Mouse (Mus musculus) left cerebral cortex, adult 18-20 months (tissue): ENCODE data around the gene Aldh1l1. TPM values are rescaled to one million over a fixed set of nuclear protein-coding genes. Genes with fewer than 3 reads are reported as not detected.
"Not testable (repeated sequence)": the region's sequence is repeated elsewhere in the genome, so short reads cannot be mapped to it uniquely, and the experiment has no call there.

Experiments used
- DNase-seq, 2 experiments: peaks; one replicate each; pipeline ENCODE4 v3.0.0; 2021 to 2022; ENCODE audit warnings: low spot score in 2 of 2, mixed read lengths in 1 of 2
- total RNA-seq, 2 experiments: library from RNA; stranded (reverse); gene quantifications; 2 replicates each; pipeline ENCODE4 v1.2.3; 2021

Gene Aldh1l1
- total RNA-seq, 2 experiments from 2014 or later = 46.6 to 54.5 TPM

DNA sequence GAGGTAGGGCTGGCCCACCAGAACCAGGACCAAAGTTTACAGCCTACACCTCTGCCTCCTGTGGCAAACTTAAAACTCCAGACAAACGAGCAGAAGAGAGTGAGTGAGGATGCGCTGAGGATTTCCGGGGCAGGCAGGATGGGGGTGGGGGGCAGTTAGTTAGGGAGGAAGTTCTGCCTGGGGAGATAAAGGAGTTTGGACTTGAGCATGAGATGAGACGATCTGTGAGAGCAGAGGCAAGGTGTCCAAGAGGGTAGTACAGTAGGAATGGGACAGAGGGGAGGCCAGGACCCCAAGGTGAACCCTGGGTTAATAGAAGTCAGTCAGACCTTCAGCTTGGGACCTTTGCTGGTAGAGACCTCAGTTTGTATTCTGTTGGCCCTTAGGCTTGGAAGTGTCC lies 132.0 kb downstream of the Aldh1l1 start:
- DNase-seq = no peak

DNA sequence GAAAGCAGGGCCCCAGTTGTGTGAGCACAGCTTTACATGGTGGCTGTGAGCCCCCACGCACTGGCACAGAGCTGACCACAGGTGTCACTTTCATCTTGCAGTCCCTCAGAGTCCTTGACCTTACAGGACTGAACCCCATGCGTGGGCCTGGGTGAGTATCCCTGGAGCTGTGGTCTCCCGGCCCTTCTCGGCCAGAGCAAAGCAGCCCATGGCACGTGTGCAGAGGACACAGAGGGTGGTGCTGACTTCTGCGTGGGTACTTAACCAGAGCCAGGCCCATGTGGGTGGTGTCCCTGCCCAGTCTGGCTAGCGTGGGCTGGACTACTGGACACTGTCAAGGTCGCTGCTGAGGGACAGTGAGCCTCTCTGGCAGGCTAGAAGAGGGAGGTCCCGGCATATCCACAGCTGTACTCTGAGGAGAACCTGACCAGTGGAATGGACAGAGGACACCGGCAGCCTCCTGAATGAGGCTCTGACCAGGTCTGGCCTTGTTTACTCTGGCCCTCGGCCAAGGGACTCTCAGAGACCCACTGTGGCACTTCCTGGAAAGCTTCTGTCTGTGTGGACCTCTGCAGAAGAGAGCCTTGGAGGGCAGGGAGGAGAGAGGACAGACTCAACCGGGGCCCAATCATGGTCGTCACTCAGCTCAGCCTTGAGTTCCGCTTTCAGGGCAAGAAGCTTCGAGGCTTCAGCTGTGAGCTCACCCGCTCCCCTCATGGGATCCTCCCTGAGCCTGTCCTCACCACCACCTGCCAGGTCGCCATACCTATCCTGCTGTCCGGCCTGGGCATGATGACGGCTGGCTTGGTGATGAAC lies 132.8 kb downstream of the Aldh1l1 start:
- DNase-seq = no peak

DNA sequence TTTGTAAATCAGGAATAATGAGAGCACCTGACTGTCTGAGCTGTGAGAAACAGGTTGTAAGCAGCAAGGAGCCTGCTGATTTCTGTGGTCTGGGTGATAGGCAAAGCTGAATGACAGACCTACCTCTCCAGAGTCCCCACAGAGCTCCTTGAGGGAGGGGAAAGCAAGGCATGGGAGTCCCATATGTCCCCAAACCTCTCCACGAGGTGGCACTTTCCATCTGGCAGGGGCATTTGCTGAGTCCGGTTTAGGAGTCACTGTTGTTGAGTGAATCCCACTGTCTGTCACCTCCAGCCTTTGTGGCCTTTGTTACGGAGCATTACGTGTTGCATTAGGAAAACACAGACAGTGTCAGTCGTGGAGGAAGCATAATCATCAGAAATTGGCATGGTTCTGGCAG lies 133.7 kb downstream of the Aldh1l1 start:
- DNase-seq = no peak

DNA sequence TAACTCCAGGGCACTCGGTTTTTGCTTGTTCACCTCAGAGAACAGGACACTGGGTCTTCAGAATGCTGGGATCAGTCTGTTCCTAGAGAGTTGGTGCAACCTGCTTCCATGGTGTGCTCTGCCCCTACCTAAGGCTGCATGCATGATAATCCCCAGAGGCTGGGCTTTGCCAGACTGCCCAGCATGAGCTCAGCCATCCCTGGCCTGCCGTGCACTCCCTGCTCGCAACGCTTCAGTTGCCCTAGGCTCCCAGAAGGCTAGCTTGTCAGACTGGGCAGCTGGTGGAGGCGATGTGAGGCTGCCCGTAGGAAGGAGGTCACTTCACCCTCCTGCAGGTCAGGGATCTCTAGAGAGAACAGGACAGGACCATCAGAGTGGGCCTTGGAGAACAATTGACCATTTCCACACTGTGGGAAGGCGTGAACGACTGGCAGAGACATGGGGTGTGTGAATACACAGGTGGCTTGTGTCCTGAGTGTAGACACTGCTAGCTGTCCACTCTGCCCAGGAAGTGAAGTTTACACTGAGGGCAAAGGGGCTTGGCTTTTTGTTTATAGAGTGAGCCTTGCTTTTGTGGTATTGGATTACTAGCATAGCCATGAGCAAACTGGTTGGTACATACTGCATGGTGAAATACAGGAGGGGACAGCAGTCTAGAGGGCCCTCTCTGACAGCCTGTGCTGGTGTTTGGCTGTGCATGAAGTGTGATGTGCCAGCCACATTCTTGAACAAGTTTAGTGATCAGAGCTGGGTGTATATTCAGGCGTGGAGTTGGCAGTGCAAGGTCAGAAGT lies 134.8 kb downstream of the Aldh1l1 start:
- DNase-seq = no peak

DNA sequence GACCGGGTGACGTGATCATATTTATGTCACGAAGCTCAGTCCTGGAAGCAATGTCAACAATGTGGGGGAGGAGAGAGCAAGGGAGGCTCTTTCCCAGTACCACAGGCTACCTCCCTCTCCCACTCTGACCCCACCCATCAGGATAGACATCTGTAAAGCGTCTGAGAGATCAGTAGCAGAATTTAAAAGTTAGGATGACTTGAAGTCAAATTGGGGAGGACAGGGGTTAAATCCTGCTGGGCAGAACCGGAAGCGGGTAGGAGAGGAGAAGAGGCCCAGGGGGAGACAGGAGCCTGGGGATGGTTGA lies 135.3 kb downstream of the Aldh1l1 start:
- DNase-seq = no peak

DNA sequence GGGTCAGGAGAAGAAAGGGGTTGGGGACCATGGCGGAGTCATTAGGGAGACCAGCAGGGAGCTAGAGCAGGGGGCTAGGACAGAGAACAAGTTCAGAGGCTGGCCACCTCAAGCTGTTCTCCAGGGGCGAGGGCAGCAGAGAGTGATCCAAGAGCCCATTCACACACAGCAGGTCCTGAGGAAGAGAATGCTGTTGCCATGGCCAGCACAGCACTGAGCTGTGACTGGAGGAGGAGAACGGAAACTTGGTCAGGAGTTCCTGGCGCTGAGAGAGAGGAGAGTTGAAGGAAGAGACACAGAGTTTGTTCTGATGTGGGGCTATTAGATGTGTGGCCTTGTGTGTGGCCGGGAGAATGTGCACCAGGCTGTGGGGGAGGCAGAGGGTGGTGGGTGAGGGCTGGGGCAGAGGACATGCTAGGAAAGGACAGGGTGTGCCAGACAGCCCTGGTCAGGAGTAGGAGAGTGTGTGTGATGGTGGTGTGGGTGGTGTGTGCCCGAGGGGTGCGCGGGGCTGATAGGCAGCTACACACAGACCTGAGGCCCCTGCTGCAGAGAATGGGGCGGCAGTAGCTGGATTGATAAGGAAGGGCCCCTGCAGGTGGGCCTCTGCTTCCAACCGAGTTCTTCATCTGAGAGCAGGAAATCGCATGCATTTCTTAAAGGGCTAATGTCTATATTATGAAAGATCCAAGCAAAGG lies 136.7 kb downstream of the Aldh1l1 start:
- DNase-seq = no peak

DNA sequence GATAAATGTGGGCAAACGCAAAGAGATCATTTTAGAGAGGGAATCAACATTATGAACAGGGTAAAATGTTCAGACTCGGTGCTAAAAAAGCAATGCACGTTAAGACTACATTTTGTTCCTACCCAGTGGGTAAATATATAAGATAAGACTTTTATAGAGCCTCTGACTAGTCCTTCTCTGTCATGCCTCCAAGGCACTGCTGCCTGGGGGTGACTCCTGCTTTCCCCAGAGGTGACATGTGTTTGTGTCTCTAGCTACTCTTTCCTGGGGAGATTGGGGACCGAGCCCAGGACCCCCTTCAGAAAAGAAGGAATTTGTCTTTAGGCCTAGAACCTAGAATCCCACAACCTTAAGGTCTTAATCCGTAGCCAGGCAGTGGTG lies 137.2 kb downstream of the Aldh1l1 start:
- no peak for DNase-seq

DNA sequence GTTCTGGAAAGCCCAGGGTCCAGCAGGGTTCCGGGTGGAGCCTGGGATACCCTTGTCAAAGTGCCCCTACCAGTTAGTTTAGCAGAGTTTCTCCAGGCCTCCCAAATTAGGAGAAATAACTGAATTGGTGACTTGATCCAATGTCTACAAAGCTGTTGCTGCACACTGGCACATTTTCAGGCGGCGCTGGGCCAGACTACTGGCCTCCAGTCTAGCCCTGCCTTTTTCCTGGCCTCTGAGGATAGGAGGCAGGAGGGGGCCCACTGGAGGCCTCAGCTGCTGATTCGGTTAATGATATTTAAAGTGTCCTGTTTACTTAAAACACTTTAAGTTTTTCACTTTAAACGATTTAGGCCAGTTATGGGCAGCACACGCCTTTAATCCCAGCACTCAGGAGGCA lies 138.0 kb downstream of the Aldh1l1 start:
- DNase-seq = peak in 1 of 2 experiments; percentile 12

DNA sequence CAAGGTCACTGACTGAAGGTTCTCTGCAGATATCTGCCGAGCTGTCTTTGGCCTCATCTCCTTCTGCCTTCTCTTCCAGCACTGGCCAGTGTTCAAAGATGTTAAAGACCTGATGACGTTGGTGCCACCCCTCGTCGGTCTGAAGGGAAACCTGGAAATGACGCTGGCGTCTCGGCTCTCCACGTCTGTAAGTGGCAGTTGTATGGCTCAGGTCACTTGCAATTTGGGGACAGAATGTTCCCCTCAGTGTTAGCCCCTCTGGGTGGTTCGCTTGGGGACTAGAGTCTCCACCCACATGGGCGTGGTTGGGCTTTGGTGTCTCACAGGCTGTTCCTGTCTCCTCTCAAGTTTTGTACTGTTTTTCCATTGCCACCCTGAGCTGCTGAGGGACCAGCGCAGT lies 138.5 kb downstream of the Aldh1l1 start:
- no peak for DNase-seq

DNA sequence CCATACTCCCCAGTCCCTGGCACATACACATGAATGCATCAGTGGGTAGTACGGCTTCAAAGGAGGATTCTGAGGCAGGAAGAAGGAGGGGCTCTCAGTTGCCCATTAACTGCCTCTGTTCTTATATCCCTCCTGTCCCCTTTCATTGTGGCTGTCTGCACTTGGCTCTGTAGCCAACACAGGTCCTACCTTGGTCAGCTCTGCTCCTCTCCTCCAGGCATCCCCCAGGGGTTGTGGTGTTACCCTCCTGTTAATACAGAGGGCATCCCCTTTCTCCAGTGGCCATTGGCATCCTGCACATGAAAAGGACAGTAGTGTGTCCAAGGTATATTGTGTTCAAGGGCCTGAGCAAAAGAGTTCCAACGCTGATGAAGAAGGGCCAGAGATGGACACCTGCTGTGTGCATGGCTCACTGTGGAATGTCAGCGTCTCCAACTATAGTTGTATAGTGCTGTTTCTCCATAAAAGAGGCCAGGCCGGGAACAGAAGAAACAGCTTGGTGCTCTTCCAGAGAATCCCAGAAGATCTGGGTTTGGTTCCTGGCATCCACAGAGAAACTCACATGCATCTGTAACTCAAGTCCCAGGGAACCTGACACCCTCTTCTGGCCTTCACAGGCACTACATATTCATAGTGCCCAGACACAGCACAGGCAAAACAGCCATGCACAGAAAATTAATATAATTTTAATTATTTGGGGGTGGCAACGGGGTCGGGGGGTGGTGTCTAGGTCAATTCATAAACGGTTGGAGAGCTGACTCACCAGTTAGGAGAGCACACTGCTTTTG lies 139.2 kb downstream of the Aldh1l1 start:
- no peak for DNase-seq

DNA sequence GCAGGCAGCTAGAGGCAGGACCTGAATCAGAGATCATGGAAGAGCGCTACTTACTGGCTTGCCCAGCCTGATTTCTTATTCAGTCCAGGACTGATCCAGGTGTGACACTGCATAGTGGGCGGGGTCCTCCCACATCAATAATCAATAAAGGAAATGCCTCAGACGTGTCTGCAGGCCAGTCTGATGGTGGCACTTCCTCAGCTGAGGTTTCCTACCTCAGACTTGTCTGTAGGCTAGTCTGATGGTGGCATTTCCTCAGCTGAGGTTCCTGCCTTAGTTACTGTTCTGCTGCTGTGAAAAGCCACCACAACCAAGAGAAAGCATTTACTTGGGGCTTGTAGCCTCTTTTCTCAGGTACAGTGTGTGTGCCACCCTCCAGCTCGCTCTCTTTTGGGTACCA lies 141.3 kb downstream of the Aldh1l1 start:
- no peak for DNase-seq

DNA sequence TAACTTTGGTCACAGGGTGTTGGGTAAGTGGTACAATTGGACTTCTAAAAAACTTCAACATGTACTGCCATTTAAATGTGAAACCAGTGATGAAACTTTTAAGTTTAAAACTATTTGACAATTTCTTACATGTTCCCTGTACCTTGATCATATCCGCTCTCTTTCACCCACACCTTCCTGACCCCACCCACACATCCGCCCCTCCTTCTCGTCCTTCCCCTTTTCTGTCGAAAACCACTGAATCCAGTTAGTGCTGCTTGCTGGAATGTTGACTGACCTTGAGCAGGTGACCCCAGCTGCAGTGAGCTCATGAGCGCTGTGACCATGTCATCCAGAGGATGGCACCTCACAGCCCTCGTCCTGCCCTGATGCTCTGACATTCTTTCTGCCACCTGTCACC lies 143.3 kb downstream of the Aldh1l1 start:
- DNase-seq = no peak

DNA sequence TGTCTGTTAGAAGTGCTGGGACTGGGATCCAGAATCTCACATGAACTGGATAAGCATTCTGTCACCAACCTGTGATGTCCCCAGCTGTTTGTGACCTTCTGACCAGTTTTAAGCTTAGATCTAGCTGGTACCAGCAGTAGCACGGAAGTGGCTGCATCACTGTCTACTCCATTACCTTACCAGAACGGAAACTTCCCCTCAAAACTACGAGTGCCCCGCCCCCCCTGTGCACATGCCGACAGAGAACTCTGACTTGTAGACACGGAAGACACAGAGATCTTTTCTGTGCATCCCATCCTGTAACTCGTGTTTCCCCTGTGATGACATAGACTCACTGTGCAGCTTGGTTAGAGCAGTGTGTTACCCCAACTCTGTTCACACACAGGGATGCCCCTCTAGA lies 144.2 kb downstream of the Aldh1l1 start:
- DNase-seq = no peak

DNA sequence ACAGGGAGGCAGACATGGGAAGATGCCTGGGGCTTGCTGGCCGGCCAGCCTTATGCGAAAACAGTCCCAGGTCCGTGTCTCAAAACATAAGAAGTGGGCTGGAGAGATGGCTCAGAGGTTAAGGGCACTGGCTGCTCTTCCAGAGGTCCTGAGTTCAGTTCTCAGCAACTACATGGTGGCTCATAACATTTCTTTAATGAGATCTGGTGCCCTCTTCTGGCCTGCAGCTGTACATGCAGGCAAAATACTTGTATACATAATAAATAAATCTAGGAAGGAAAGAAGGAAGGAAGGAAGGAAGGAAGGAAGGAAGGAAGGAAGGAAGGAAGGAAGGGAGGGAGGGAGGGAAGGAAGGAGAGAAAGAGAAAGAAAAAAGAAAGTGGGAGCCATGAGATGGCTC lies 146.3 kb downstream of the Aldh1l1 start:
- not testable (repeated sequence) for DNase-seq

DNA sequence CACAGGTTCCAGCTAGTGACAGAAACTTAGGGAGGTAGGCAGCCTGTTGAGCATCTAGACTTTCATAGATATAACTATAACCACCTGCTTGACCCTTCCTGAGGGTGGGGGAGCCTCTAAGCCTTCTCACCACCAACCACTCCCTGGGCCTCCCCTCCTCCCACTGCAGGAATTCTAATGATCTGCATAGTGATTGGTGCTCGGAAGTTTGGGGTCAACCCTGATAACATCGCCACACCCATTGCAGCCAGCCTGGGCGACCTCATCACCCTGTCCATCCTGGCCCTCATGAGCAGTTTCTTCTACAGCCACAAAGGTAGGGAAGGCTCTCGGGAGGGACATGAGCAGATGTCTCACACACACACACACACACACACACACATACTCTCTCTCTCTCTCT lies 148.9 kb downstream of the Aldh1l1 start:
- no peak for DNase-seq

DNA sequence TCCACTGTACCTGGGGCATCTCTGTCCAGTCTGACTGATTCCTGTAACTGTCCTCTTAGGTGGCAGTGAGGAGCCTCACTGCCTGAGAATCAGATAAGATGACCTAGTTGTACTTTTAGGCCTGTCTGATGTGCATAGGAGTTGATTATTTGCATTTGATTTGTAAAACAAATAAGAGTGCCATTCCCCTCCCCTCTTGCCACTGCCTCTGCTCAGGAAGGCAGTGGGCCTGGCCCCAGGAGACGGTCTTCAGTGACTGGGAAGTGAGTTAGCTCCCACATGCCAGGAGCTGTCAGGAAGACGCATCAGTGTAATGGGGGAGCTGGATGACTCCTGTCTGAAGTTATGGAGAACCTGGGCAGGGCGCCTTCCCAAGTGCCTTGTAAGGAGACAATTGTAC lies 149.4 kb downstream of the Aldh1l1 start:
- DNase-seq = no peak

DNA sequence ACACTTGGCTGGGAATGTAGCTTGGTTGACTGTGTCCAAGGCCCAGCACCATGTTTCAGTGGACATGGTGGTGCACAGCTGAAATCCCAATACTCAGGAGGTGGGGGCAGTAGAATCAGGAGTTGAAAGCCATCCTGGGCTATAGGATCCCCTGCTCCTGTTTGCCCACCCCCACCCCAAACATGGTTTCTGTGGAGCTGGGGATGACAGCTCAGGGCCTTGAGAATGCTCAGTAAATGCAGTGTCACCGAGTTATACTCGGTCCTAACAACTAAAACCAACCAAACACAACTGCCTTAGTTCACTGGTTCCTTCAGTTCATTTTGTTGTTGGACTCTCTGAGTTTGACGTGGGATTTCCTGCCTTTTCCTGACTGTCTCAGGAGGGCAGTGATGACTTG lies 156.8 kb downstream of the Aldh1l1 start:
- DNase-seq = no peak

DNA sequence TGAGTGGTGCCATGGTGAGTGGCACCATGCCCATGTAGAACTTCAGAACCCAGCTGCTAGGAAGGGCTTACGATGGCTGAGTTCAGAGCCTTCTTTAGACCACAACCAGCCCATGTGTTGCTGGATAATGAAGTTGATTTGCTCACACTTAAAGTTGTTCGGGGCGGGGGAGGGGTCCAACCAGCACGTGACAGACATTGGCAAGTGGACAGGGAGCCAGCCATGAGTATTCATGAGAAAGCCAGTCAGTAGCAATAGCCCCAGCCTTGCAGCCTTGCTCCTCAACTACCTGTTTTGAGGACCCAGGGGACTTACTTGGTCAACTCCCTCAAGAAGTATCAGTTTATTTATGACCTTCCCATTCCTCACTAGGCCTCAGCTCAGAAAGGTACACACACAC lies 158.7 kb downstream of the Aldh1l1 start:
- DNase-seq = no peak

DNA sequence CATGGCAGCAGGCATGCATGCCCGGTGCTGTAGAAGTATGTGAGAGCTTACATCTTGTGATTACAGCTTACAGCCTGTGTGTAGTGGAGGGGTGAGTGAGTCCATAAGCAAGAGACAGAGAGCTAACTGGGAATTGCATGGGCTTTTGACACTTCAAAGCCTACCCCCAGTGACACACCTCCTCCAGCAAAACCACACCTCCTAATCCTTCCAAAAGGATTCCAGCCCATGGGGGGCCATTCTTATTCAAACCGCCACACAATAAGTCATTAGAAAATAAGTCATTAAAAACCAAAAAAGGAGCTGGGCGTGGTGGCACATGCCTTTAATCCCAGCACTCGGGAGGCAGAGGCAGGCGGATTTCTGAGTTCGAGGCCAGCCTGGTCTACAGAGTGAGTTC lies 162.2 kb downstream of the Aldh1l1 start:
- no peak for DNase-seq

DNA sequence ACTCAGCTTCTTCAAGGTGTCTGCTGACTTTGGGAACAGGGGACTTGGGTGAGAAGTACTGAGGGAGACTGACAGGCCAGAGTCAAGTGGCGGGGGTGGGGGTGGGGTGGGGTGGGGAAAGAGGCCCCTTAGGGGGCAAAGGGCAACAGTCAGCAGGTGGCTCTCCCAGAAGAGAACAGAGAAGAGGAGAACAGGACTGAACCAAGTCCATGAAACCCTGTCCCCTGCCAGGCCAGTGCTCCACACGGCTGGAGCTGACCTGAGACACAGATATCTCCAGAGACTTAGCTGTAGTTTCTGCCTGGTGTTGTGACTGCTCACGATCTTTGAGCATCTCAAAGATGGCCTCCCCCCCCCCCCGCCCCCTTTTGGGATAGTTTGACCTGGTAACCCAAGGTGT lies 163.1 kb downstream of the Aldh1l1 start:
- no peak for DNase-seq
